Mouse (Mus musculus) forebrain, embryonic 15.5 days (tissue): ENCODE results near the gene Cd151. TPM values are rescaled to one million over a fixed set of nuclear protein-coding genes. Genes with fewer than 3 reads are reported as not detected.

Source experiments
- ATAC-seq: fragments of 200-750 bp; cut with Nextera tagmentation; replicated peaks from 2 replicates; pipeline ENCODE4 v1.8.0; 2017; ENCODE audit warnings: mild to moderate bottlenecking, moderate TSS enrichment, moderate library complexity
- H3K27ac ChIP-seq: fragments of 300-500 bp; sonication (generic); replicated peaks from 2 replicates; pipeline ENCODE4 v1.5.1; 2015; ENCODE audit warnings: mild to moderate bottlenecking, inconsistent platforms
- H3K27me3 ChIP-seq: fragments of 300-500 bp; sonication (generic); 2 replicates; pipeline ENCODE4 v1.6.1; 2015; ENCODE audit warnings: inconsistent platforms
- H3K36me3 ChIP-seq: fragments of 300-500 bp; sonication (generic); 2 replicates; pipeline ENCODE4 v1.6.1; 2015; ENCODE audit warnings: mild to moderate bottlenecking, inconsistent platforms
- H3K4me1 ChIP-seq: fragments of 300-500 bp; sonication (generic); 2 replicates; pipeline ENCODE4 v1.6.1; 2015; ENCODE audit warnings: inconsistent platforms
- H3K4me2 ChIP-seq: fragments of 300-500 bp; sonication (generic); replicated peaks from 2 replicates; pipeline ENCODE4 v1.6.1; 2015; ENCODE audit warnings: mild to moderate bottlenecking, inconsistent platforms
- H3K4me3 ChIP-seq: fragments of 300-500 bp; sonication (generic); 2 replicates; pipeline ENCODE4 v1.5.1; 2015; ENCODE audit warnings: mild to moderate bottlenecking, inconsistent platforms
- H3K9ac ChIP-seq: fragments of 300-500 bp; sonication (generic); replicated peaks from 2 replicates; pipeline ENCODE4 v1.6.1; 2015; ENCODE audit warnings: mild to moderate bottlenecking, inconsistent platforms
- H3K9me3 ChIP-seq: fragments of 300-500 bp; sonication (generic); 2 replicates; pipeline ENCODE4 v1.6.1; 2016; ENCODE audit warnings: inconsistent platforms
- WGBS: fragments of 180-500 bp; shearing (Covaris S2); methylation state at CpG from one replicate; pipeline ENCODE4 v1.1.7; 2015; ENCODE audit warnings: mixed read lengths; 5-methylcytosine and 5-hydroxymethylcytosine counted together
- polyA plus RNA-seq: library from polyadenylated mRNA; unstranded; fragments of >200 nt; fragmentation: Nextera tagmentation; extraction: Ambion mirVana; gene quantifications from 2 replicates; pipeline ENCODE4 v1.2.1, GENCODE M21; 2015

The Cd151 gene
- polyA plus RNA-seq, 1 experiment from 2014 or later, result 15.9 TPM

DNA sequence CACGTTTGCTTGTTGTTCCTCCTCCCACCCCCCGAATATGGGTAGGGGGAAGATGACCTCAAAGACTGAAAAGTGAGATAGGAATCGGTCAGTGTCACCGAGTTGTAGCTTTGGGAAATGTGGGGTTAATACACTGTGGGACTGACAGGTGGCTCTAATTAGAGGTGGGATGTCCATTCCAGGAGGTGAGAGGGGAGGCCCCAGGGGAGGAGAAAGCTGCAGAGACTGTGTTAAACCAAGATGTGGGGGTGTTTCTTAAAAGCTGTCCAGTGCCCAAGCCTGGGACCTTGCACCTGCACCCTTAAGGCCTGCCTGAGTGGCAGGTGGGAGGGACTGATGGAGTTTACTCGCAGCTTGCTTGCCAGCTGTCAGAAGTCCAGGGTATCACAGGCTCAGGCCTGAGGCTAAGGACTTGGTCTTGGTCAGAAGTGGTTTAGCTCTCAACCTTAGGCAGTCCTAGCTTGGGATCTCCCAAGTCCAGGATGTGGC is 4.8 kb upstream of the Cd151 start:
- no peak for ATAC-seq
- peaks cover 9% of the 10 kb centered on the region; the same call in 1 of the 2 replicates for H3K36me3 ChIP-seq
- H3K4me1 ChIP-seq, result peaks cover 24% of the 10 kb centered on the region
- WGBS, result 12% methylated on average over 5 of the region's 5 CpGs
- peak overlapping the region; percentile 32 for H3K4me3 ChIP-seq
- peaks cover 72% of the 10 kb centered on the region for H3K27me3 ChIP-seq
- no peak overlapping the region for H3K9ac ChIP-seq
- no peak overlapping the region for H3K27ac ChIP-seq
- H3K4me2 ChIP-seq, result peak overlapping the region; percentile 54; the same call in 1 of the 2 replicates
- no peaks in the 10 kb centered on the region for H3K9me3 ChIP-seq

DNA sequence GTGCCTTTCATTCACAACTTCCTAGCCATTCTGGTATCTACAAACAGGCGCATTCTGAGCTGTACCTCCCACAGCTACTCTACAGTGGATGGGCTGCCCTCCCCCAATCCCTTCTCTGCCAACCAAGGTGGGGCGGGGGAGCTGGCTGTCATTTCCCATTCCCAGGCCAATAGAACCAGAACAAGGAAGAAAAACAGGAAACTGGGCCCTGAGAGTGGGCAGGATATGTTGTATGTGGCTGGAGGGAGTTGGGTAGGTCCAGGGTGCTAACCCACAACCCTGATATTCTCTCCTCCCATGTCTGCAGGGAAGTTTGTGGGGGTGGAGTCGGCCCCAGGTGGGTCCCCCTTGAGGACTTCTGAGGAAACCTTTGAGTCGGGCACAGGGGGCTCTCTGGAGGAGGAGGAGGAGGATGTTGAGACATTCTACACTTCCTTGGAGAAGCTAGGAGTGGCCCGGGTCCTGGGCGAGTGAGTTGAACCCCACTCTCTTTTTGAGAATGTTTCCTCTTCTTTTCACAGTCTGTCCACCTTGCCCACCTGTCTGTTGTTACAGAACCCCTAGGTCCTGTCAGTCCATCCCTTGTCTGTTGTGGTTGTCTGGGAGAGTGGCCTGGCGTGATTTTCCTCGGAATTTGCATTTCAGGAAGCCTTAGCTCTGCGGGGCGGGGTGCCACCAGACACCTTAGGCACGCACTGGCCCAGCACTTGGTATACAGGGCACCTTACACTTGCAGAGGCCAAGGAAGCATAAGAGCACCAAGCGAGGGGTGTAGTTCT is 3.2 kb upstream of the Cd151 start:
- 24% methylated on average over 12 of the region's 12 CpGs for WGBS
- Histone ChIP-seq H3K4me3 (no peak overlapping the region), H3K4me2 (no peak overlapping the region), H3K27ac (no peak overlapping the region), H3K27me3 (peaks cover 72% of the 10 kb centered on the region), H3K4me1 (peaks cover 40% of the 10 kb centered on the region), H3K9ac (no peak overlapping the region), H3K9me3 (no peaks in the 10 kb centered on the region), H3K36me3 (peaks cover 5% of the 10 kb centered on the region; the same call in 1 of the 2 replicates)
- ATAC-seq, result no peak

DNA sequence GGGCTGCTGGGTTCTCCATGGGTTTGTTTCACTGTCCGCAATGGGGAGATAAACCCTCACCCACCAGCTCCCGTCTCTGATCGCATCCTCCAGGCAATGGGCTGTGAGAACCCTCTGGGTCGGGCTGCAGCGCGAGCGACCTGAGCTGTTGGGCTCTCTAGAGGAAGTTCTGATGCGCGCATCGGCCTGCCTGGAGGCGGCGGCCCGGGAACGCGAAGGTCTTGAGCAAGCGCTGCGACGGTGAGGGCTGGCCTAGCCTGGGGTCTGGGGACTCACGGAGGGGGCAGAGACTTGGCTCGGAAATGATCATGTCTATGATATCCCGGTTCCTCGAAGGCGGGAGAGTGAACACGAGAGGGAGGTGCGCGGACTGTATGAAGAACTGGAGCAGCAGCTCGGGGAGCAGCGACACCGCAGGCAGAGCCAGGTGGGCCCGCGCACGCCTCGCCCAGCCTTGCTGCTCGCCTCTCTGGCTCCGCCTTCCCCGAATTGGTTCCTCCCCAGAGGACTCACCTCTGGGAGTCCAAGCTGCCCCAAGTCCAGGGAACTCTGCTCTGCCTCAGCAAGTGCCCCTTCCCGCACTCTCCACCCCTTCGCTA is 2.5 kb upstream of the Cd151 start:
- H3K4me2 ChIP-seq, result peak overlapping the region; percentile 8; the same call in 1 of the 2 replicates
- peaks cover 47% of the 10 kb centered on the region for H3K4me1 ChIP-seq
- no peak overlapping the region for H3K9ac ChIP-seq
- peaks cover 69% of the 10 kb centered on the region for H3K27me3 ChIP-seq
- no peak overlapping the region for H3K27ac ChIP-seq
- ATAC-seq, result no peak
- H3K36me3 ChIP-seq, result peaks cover 4% of the 10 kb centered on the region; the same call in 1 of the 2 replicates
- 4% methylated on average over 38 of the region's 38 CpGs for WGBS
- peak overlapping the region; percentile 14; the same call in 1 of the 2 replicates for H3K4me3 ChIP-seq
- no peaks in the 10 kb centered on the region for H3K9me3 ChIP-seq

DNA sequence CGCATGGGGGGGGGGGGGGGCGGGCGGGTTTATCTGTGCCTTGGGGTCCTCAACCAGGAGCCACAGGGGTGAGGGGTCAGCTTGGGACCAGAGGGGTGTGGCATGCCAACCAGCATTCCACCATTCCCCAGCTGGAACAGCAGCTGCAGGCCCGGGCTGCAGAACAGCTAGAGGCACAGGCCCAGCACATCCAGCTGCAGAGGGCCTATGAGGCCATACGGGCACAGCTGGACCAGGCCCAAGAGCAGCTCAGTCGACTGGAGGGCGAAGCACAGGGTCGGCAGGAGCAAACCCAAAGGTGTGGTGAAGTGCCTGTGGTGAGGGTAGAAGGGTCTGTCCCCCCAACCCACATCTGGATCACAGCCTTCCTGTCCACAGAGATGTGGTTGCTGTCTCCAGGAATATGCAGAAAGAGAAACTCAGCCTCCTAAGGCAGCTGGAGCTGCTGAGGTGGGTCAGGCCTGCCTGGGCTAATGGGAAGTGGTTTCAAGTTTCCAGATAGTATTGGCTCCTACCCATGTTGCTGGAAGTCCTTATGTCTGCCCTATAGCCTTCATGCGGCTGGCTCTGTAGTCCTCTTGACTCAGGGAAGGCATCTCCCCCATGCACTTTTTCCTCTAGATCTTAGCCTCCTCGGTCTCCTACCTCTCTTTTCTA is 1.7 kb upstream of the Cd151 start:
- H3K9ac ChIP-seq, result no peak overlapping the region
- WGBS, result 44% methylated on average over 10 of the region's 10 CpGs

DNA sequence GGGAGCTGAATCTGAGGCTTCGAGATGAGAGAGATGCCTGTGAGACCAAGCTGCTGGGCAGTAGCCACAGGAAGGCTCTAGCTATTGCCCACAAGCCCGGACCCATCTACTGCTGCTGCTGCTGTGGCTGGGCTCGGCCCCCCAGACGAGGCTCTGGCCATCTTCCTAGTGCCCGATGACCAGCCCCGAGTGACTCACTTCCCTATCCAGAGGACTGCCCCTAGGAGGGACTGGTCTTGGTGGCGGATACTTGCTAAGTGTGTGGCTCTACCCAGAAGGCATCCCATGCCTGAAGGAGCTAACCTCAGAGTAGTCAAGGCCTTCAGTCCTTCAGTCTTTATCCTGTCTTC is 1.2 kb upstream of the Cd151 start:
- Histone ChIP-seq H3K9ac (no peak overlapping the region), H3K27ac (no peak overlapping the region), H3K4me3 (no peak overlapping the region), H3K4me1 (peaks cover 54% of the 10 kb centered on the region), H3K4me2 (no peak overlapping the region), H3K27me3 (peaks cover 57% of the 10 kb centered on the region), H3K36me3 (peaks cover 12% of the 10 kb centered on the region), H3K9me3 (no peaks in the 10 kb centered on the region)
- no peak for ATAC-seq
- WGBS, result 83% methylated on average over 7 of the region's 7 CpGs

More for the DNA sequence above, 1.7 kb upstream of the Cd151 start:
- H3K36me3 ChIP-seq, result peaks cover 8% of the 10 kb centered on the region
- no peak overlapping the region for H3K4me3 ChIP-seq
- H3K4me1 ChIP-seq, result peaks cover 54% of the 10 kb centered on the region
- H3K27me3 ChIP-seq, result peaks cover 62% of the 10 kb centered on the region
- H3K9me3 ChIP-seq, result no peaks in the 10 kb centered on the region
- H3K4me2 ChIP-seq, result no peak overlapping the region
- ATAC-seq, result no peak
- no peak overlapping the region for H3K27ac ChIP-seq

DNA sequence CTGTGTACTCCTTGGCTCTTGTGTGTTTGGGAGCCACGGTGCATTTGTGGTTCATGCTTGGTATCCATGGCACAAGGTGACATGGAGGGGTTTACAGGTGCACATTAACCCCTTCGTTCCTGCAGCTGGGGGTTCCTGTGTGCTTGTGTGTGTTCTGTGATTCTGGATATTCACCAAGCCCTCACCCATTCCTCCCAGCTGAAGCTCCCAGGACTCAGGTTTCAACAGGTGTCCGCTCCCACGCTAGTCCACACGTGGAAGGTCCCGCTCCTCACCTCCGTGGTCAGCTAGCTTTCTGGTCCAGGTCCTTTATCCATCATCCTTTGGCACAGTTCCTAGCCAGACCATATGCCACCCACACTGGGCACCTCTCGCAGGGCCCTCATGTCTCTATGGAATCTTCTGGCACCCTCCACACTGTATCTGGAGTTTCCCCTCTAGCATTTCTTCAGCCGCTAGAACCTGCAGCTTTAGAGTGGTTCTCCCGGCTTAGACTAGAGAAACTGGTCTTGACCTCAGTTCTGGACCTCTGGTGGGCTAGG is 514 bp upstream of the Cd151 start:
- no peak for ATAC-seq
- H3K4me1 ChIP-seq, result peaks cover 51% of the 10 kb centered on the region
- 65% methylated on average over 10 of the region's 10 CpGs for WGBS
- peak overlapping the region; percentile 67 for H3K4me3 ChIP-seq
- peaks cover 50% of the 10 kb centered on the region for H3K27me3 ChIP-seq
- H3K36me3 ChIP-seq, result peaks cover 18% of the 10 kb centered on the region
- H3K27ac ChIP-seq, result no peak overlapping the region
- no peaks in the 10 kb centered on the region for H3K9me3 ChIP-seq
- peak overlapping the region; percentile 82 for H3K9ac ChIP-seq
- peak overlapping the region; percentile 56 for H3K4me2 ChIP-seq

DNA sequence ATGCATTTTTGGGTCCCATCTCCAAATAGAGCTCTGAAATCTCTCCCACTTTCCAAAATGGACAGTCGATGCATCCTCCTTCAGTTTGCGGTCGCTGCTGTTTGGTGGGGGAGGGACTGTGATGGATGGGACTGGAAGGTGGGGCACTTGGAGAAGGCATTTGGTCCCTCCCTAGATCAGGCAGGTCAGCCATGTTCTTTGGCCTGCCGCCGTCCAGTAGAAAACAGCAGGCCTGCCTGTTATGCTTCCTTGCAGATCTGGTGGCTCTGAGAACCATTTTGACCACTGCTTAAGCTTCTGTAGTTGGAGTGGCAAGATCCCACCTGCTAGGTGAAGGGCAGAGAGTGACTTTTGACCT is 951 bp downstream of the Cd151 start:
- 23% methylated on average over 5 of the region's 5 CpGs for WGBS
- H3K4me3 ChIP-seq, result peak overlapping the region; percentile 67
- peak overlapping the region; percentile 79 for H3K27ac ChIP-seq
- peak overlapping the region; percentile 82 for H3K9ac ChIP-seq
- H3K27me3 ChIP-seq, result peaks cover 36% of the 10 kb centered on the region
- H3K36me3 ChIP-seq, result peaks cover 29% of the 10 kb centered on the region
- H3K9me3 ChIP-seq, result no peaks in the 10 kb centered on the region
- peaks cover 45% of the 10 kb centered on the region for H3K4me1 ChIP-seq
- no peak; the same call in 1 of the 2 replicates for ATAC-seq
- peak overlapping the region; percentile 56 for H3K4me2 ChIP-seq

DNA sequence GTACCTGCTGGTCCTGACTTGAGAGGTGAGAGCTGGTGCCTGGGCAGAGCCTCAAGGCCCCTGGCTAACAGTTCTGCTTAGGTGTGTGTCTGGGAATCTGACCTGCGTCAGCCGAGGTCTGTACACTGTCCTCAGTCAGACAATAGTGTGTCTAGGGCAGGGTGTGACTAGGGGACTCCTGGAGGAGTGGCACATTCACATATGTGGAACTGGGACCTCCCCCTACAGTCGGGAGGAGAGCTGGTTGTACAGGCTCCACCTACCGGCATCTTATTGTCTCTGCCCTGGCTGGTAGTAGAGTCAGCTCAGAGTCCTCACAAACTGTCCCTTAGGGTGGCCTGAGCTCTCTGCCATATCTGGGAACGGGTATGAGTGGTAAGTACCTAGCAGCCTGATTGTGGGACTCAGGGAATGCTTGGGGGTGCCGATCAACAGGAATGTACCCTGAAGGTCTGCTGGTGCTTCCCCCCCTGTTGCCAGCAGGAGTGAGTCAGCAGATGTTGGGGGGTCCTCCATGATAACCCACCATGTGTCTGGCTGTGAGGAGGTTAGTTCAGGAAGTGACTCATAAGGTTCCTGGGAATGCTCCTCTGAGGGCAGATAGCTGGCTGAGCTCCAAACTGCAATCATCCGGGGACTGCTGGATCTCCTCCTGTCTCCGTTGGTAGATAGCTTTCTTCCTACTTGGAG is 1.5 kb downstream of the Cd151 start:
- peak overlapping the region; percentile 56 for H3K4me2 ChIP-seq
- H3K36me3 ChIP-seq, result peaks cover 29% of the 10 kb centered on the region
- H3K27me3 ChIP-seq, result peaks cover 31% of the 10 kb centered on the region
- 13% methylated on average over 8 of the region's 8 CpGs for WGBS
- H3K4me1 ChIP-seq, result peaks cover 50% of the 10 kb centered on the region
- H3K9ac ChIP-seq, result peak overlapping the region; percentile 82
- H3K4me3 ChIP-seq, result peak overlapping the region; percentile 67
- ATAC-seq, result peak; percentile 79
- no peaks in the 10 kb centered on the region for H3K9me3 ChIP-seq
- peak overlapping the region; percentile 79 for H3K27ac ChIP-seq

DNA sequence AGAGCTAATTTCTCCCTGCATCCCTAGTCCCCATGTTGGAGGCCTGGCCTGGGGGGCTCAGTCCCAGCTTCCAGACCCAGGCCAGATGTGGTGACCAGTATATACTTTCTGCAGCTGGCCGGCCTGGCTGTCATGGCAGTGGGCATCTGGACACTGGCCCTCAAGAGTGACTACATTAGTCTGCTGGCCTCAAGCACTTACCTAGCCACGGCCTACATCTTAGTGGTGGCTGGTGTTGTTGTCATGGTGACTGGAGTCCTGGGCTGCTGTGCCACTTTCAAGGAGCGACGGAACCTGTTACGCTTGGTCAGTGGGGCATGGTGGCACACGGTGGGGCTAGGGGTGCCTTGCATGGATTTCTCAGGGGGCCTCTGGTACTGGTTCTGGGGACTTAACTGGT is 2.2 kb downstream of the Cd151 start:
- 84% methylated on average over 6 of the region's 6 CpGs for WGBS
- H3K4me1 ChIP-seq, result peaks cover 56% of the 10 kb centered on the region
- no peaks in the 10 kb centered on the region for H3K9me3 ChIP-seq
- peak overlapping the region; percentile 67 for H3K4me3 ChIP-seq
- H3K9ac ChIP-seq, result peak overlapping the region; percentile 82
- peak overlapping the region; percentile 56 for H3K4me2 ChIP-seq
- peak overlapping the region; percentile 79 for H3K27ac ChIP-seq
- H3K27me3 ChIP-seq, result peaks cover 24% of the 10 kb centered on the region
- ATAC-seq, result no peak
- peaks cover 29% of the 10 kb centered on the region for H3K36me3 ChIP-seq

DNA sequence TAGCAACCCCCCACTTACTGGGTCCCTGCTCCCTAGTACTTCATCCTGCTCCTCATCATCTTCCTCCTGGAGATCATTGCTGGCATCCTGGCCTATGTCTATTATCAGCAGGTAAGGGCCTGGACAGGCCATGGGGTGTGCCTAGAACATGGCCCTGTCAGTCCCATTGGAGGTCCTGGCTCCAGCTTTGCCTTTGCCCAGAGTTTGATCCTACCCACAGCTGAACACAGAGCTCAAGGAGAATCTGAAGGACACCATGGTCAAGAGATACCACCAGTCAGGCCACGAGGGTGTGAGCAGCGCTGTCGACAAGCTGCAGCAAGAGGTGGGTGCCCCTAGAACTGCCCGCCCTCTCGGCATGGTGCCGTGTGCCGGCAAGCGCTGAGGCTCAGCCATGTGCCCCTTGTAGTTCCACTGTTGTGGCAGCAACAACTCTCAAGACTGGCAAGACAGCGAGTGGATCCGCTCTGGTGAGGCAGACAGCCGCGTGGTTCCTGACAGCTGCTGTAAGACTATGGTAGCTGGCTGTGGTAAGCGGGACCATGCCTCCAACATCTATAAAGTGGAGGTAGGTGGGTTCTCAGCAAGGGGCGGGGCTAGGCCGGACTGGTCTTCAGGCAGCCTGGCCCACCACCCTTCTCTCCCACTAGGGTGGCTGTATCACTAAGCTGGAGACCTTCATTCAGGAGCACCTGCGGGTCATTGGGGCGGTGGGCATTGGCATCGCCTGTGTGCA is 2.9 kb downstream of the Cd151 start:
- Histone ChIP-seq H3K27me3 (peaks cover 17% of the 10 kb centered on the region), H3K4me1 (peaks cover 52% of the 10 kb centered on the region), H3K27ac (no peak overlapping the region), H3K9me3 (no peaks in the 10 kb centered on the region), H3K36me3 (peaks cover 29% of the 10 kb centered on the region), H3K4me2 (peak overlapping the region; percentile 56; the same call in 1 of the 2 replicates), H3K4me3 (no peak overlapping the region), H3K9ac (no peak overlapping the region)
- no peak for ATAC-seq
- 89% methylated on average over 18 of the region's 18 CpGs for WGBS

DNA sequence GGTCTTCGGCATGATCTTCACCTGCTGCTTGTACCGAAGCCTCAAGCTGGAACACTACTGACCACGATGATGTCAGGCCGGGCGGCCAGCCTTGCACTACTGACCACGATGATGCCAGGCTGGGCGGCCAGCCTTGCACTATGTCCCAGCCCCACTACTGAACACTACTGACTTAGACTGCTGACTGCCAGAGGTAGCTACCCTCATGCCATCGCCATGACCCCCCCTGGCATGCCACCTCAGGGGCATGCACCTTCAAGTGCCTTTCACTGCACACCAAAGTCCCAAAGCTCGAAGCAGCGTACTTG is 3.4 kb downstream of the Cd151 start:
- H3K4me1 ChIP-seq, result peaks cover 55% of the 10 kb centered on the region
- H3K9ac ChIP-seq, result no peak overlapping the region
- ATAC-seq, result no peak

More for the DNA sequence above, 3.4 kb downstream of the Cd151 start:
- H3K36me3 ChIP-seq, result peaks cover 29% of the 10 kb centered on the region
- H3K27me3 ChIP-seq, result peaks cover 11% of the 10 kb centered on the region
- H3K27ac ChIP-seq, result no peak overlapping the region
- no peak overlapping the region for H3K4me2 ChIP-seq
- WGBS, result 95% methylated on average over 10 of the region's 10 CpGs
- H3K4me3 ChIP-seq, result no peak overlapping the region
- no peaks in the 10 kb centered on the region for H3K9me3 ChIP-seq
